Mouse (Mus musculus): Measurements from ENCODE around the gene Per1.

DNA sequence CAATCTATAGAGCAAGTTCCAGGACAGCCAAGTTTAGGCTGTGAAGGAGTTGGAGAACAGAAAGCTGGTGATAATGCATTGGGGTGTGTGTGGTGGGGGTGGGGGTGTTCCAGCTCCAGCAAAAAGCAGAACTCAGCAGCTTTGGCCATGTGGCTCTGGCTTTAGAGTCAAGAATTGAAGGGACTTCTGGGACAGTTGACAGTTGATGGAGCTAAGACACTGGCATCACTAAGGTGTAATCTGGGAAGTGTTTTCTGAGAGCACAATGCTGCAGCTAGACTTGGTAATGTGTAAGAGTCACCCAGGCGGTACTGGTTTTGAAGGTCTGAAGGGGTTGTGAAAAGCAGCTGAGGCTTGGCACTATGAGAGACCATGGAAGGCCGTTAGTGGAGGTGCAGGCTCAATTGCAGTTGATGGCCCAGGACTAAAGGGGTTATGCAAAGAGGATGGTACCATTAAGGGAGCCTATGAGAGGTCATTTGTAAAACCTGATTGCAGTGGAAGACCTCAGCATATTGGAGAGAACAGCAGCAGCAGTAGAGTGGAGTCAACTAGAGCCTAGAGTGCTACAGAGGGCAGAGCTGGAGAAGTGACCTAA lies 42.1 kb upstream of the Per1 start:
- TF ChIP-seq CTCF (IDR thresholded peaks at IDR 0.05) (no peak), POLR2A (IDR thresholded peaks at IDR 0.05; ENCODE audit: insufficient read depth, low read depth, low read length) (no peak)
